Mouse (Mus musculus): Measurements from ENCODE around the gene Ulk4. TPM values are rescaled to one million over a fixed set of nuclear protein-coding genes. Genes with fewer than 3 reads are reported as not detected.

Ulk4 gene
- polyA plus RNA-seq, 1 experiment from 2014 or later = 161 TPM

DNA sequence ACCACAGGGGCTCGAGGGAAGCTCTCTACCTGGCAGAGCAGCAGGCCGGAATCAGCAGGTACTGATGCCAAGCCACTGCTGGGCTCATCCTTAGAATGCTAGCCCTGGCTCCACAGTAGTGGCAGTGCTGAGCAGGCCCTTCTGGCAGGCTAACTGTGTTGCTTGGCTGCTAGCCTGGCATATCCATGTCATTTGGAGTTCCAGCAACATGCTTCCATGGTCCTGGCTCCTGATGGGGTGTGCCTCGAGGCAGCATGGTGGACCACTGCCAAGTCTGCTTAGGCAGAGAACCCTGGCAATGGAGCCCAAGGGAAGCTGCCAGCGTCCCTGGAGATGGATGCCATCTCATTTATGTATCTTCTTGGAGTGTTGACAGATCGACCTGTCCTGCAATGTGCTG lies 169.4 kb downstream of the Ulk4 start:
- H3K4me2 ChIP-seq (replicated peaks; ENCODE audit: low read depth, low read length) = no peak overlapping the region
- 76% methylated on average over 5 of the region's 5 CpGs for WGBS
- no peak overlapping the region for H3K9ac ChIP-seq (ENCODE audit: low read depth, low read length)
- H3K4me1 ChIP-seq (replicated peaks; ENCODE audit: control insufficient read depth, insufficient read depth, low read length) = no peaks in the 10 kb centered on the region
- H3K27me3 ChIP-seq (ENCODE audit: control insufficient read depth, insufficient read depth, low read length) = no peaks in the 10 kb centered on the region
- no peak for DNase-seq (ENCODE audit: low spot score)
- no peak overlapping the region for H3K4me3 ChIP-seq (ENCODE audit: low read depth, low read length)
- no peak overlapping the region for H3K27ac ChIP-seq (ENCODE audit: low read depth, low read length)
- no peaks in the 10 kb centered on the region for H3K36me3 ChIP-seq (ENCODE audit: control insufficient read depth, insufficient read depth, low read length)
- no peaks in the 10 kb centered on the region for H3K9me3 ChIP-seq (ENCODE audit: control insufficient read depth, low read length)
- no peak for ATAC-seq (ENCODE audit: low FRiP score)

DNA sequence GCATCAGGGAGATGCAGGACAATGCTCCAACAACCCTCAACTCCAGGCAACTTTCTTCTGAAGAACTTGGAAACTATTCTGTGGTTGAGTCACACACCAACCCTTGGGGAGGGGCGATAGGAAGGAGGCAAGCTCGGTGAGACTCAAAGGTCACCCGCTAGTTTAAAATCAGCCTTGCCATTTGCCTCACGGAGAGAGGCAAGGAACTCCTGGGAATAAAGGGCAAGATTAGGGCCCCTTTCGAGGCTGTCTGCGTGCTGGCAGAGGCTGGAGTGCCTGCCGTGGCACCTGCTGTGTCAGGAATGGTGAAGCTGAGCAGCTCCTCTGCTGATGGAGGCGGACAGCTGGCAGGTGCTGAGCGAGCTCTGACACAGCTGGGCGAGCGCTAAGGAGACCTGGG lies 169.9 kb downstream of the Ulk4 start:
- Histone ChIP-seq H3K4me2 (replicated peaks; ENCODE audit: low read depth, low read length) (no peak overlapping the region), H3K27me3 (ENCODE audit: control insufficient read depth, insufficient read depth, low read length) (no peaks in the 10 kb centered on the region), H3K9ac (ENCODE audit: low read depth, low read length) (no peak overlapping the region), H3K4me3 (ENCODE audit: low read depth, low read length) (no peak overlapping the region), H3K27ac (ENCODE audit: low read depth, low read length) (no peak overlapping the region), H3K9me3 (ENCODE audit: control insufficient read depth, low read length) (no peaks in the 10 kb centered on the region), H3K4me1 (replicated peaks; ENCODE audit: control insufficient read depth, insufficient read depth, low read length) (no peaks in the 10 kb centered on the region), H3K36me3 (ENCODE audit: control insufficient read depth, insufficient read depth, low read length) (no peaks in the 10 kb centered on the region)
- 20% methylated on average over 11 of the region's 11 CpGs for WGBS
- ATAC-seq (ENCODE audit: low FRiP score) = no peak
- no peak for DNase-seq (ENCODE audit: low spot score)

DNA sequence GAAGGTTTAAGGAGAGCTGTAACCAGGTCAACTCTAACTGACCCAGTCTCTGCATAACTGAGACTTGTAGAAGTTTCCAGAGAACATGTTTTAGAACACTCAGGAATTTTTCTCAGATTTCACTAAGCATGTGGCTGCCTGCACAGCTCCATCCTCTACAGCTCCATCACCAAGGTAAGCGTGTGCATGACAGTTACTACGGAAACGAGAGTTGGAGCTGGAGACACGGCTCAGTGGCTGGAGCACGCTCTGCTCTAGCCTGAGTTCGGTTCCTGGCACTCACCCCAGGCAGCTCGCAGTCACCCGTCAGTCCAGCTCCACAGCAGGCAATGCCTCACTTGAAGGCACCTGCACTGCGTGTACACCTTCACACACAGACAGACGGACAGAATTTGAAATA lies 175.5 kb downstream of the Ulk4 start:
- no peak overlapping the region for H3K4me2 ChIP-seq (replicated peaks; ENCODE audit: low read depth, low read length)
- no peaks in the 10 kb centered on the region for H3K36me3 ChIP-seq (ENCODE audit: control insufficient read depth, insufficient read depth, low read length)
- H3K9me3 ChIP-seq (ENCODE audit: control insufficient read depth, low read length) = no peaks in the 10 kb centered on the region
- H3K9ac ChIP-seq (ENCODE audit: low read depth, low read length) = no peak overlapping the region
- DNase-seq (ENCODE audit: low spot score) = no peak
- no peak overlapping the region for H3K4me3 ChIP-seq (ENCODE audit: low read depth, low read length)
- H3K27ac ChIP-seq (ENCODE audit: low read depth, low read length) = no peak overlapping the region
- H3K27me3 ChIP-seq (ENCODE audit: control insufficient read depth, insufficient read depth, low read length) = no peaks in the 10 kb centered on the region
- no peak for ATAC-seq (ENCODE audit: low FRiP score)
- no peaks in the 10 kb centered on the region for H3K4me1 ChIP-seq (replicated peaks; ENCODE audit: control insufficient read depth, insufficient read depth, low read length)
- 85% methylated on average over 10 of the region's 10 CpGs for WGBS

- H3K9ac ChIP-seq (ENCODE audit: low read depth, low read length) = no peak overlapping the region
- no peaks in the 10 kb centered on the region for H3K4me1 ChIP-seq (replicated peaks; ENCODE audit: control insufficient read depth, insufficient read depth, low read length)
- no peaks in the 10 kb centered on the region for H3K36me3 ChIP-seq (ENCODE audit: control insufficient read depth, insufficient read depth, low read length)
- no peak overlapping the region for H3K4me2 ChIP-seq (replicated peaks; ENCODE audit: low read depth, low read length)
- no peak overlapping the region for H3K27ac ChIP-seq (ENCODE audit: low read depth, low read length)
- DNase-seq (ENCODE audit: low spot score) (no peak), ATAC-seq (ENCODE audit: low FRiP score) (no peak)
- no peaks in the 10 kb centered on the region for H3K27me3 ChIP-seq (ENCODE audit: control insufficient read depth, insufficient read depth, low read length)
- WGBS = 86% methylated on average over 10 of the region's 10 CpGs
- no peaks in the 10 kb centered on the region for H3K9me3 ChIP-seq (ENCODE audit: control insufficient read depth, low read length)
- H3K4me3 ChIP-seq (ENCODE audit: low read depth, low read length) = no peak overlapping the region
Measured at GRCm38 (mm10) chr9:121099453-121099852, 177.5 kb downstream of the Ulk4 start.

DNA sequence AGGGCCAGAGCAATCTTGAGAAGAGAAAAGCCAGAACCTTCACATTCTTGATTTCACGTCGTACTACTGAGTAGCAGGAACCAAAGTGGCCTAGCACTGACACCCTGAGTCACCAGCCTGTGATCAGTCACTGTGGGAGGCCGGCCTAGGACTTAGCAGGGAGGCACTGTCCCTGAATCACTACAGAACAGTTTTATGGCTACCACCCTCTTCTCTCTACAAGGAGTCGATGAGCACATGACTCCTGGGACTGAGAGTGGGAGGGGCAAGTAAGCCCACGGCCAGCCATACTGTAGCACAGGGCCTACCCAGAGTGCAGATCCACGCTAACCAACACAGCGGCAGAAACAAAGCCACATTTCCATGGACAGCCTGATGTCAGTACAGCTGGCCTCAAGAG lies 183.2 kb downstream of the Ulk4 start:
- no peak overlapping the region for H3K4me3 ChIP-seq (ENCODE audit: low read depth, low read length)
- ATAC-seq (ENCODE audit: low FRiP score) = no peak
- 88% methylated on average over 7 of the region's 7 CpGs for WGBS
- H3K4me1 ChIP-seq (replicated peaks; ENCODE audit: control insufficient read depth, insufficient read depth, low read length) = no peaks in the 10 kb centered on the region
- H3K27ac ChIP-seq (ENCODE audit: low read depth, low read length) = no peak overlapping the region
- H3K27me3 ChIP-seq (ENCODE audit: control insufficient read depth, insufficient read depth, low read length) = no peaks in the 10 kb centered on the region
- DNase-seq (ENCODE audit: low spot score) = no peak
- no peak overlapping the region for H3K4me2 ChIP-seq (replicated peaks; ENCODE audit: low read depth, low read length)
- H3K36me3 ChIP-seq (ENCODE audit: control insufficient read depth, insufficient read depth, low read length) = no peaks in the 10 kb centered on the region
- H3K9me3 ChIP-seq (ENCODE audit: control insufficient read depth, low read length) = no peaks in the 10 kb centered on the region
- no peak overlapping the region for H3K9ac ChIP-seq (ENCODE audit: low read depth, low read length)

- Histone ChIP-seq H3K4me3 (ENCODE audit: low read depth, low read length) (no peak overlapping the region), H3K9ac (ENCODE audit: low read depth, low read length) (no peak overlapping the region), H3K27ac (ENCODE audit: low read depth, low read length) (no peak overlapping the region), H3K9me3 (ENCODE audit: control insufficient read depth, low read length) (no peaks in the 10 kb centered on the region), H3K27me3 (ENCODE audit: control insufficient read depth, insufficient read depth, low read length) (no peaks in the 10 kb centered on the region), H3K36me3 (ENCODE audit: control insufficient read depth, insufficient read depth, low read length) (no peaks in the 10 kb centered on the region), H3K4me2 (replicated peaks; ENCODE audit: low read depth, low read length) (no peak overlapping the region), H3K4me1 (replicated peaks; ENCODE audit: control insufficient read depth, insufficient read depth, low read length) (no peaks in the 10 kb centered on the region)
- WGBS = 92% methylated on average over 5 of the region's 5 CpGs
- ATAC-seq (ENCODE audit: low FRiP score) = no peak
- DNase-seq (ENCODE audit: low spot score) = no peak
Measured at GRCm38 (mm10) chr9:121092568-121092967, 184.4 kb downstream of the Ulk4 start.

DNA sequence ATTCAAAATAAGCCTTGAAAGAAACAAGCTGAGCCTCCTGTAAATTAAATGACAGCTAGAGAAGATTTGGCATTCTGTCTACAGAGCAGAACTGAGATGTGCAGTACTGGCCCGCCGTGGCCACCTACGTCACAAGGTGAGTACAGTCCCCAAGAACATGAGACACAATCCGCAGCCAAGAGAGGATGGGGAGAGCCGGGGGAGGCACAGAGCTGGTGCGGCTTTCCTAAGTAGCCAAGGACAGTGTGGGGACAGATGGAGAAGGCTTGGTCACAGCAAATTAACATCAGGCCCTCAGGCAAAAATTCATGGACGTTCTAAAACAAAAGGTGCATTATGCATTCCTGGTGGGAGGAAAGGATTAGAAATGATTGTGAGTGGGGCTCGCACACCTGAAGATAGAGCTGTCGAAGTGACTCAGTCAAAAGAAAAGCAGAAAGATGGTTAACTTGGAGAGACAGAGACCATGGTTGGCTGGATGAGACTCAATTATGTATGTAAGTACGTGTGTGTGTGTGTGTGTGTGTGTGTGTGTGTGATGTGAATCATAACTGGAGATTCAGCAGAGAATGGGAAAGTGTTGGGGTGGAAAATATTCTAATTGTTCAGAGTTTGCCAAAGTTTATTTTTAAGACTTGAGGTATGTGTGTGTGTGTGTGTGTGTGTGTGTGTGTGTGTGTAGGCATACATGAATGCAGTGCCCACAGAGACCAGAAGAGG lies 185.8 kb downstream of the Ulk4 start:
- DNase-seq (ENCODE audit: low spot score) (no peak), ATAC-seq (ENCODE audit: low FRiP score) (no peak)
- 77% methylated on average over 10 of the region's 10 CpGs for WGBS
- no peaks in the 10 kb centered on the region for H3K4me1 ChIP-seq (replicated peaks; ENCODE audit: control insufficient read depth, insufficient read depth, low read length)
- no peaks in the 10 kb centered on the region for H3K9me3 ChIP-seq (ENCODE audit: control insufficient read depth, low read length)
- H3K27me3 ChIP-seq (ENCODE audit: control insufficient read depth, insufficient read depth, low read length) = no peaks in the 10 kb centered on the region
- H3K36me3 ChIP-seq (ENCODE audit: control insufficient read depth, insufficient read depth, low read length) = no peaks in the 10 kb centered on the region
- H3K4me2 ChIP-seq (replicated peaks; ENCODE audit: low read depth, low read length) = no peak overlapping the region
- no peak overlapping the region for H3K4me3 ChIP-seq (ENCODE audit: low read depth, low read length)
- no peak overlapping the region for H3K9ac ChIP-seq (ENCODE audit: low read depth, low read length)
- no peak overlapping the region for H3K27ac ChIP-seq (ENCODE audit: low read depth, low read length)

DNA sequence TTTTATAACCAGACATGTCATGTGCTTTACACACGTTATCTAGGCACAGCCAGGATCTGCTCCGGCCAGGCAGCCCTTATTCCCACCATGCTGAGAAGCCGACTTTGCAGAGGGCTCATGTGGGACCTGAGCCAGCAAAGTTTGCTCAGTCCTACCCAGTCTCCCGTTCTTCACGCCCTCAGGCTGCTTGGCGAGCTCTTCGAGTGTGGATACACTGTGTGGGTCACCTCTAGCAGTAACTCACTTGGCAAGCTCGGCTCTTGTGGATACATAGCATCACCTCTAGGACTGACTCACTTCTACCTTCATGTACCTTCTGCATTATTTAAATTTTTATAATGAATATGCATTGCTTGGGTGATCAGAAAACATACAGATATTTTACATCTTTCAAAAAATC lies 189.3 kb downstream of the Ulk4 start:
- no peak for DNase-seq (ENCODE audit: low spot score)
- Histone ChIP-seq H3K4me1 (replicated peaks; ENCODE audit: control insufficient read depth, insufficient read depth, low read length) (peaks cover 2% of the 10 kb centered on the region; the same call in 1 of the 2 replicates), H3K9ac (ENCODE audit: low read depth, low read length) (no peak overlapping the region), H3K4me2 (replicated peaks; ENCODE audit: low read depth, low read length) (no peak overlapping the region), H3K9me3 (ENCODE audit: control insufficient read depth, low read length) (no peaks in the 10 kb centered on the region), H3K27ac (ENCODE audit: low read depth, low read length) (no peak overlapping the region), H3K27me3 (ENCODE audit: control insufficient read depth, insufficient read depth, low read length) (no peaks in the 10 kb centered on the region), H3K4me3 (ENCODE audit: low read depth, low read length) (no peak overlapping the region), H3K36me3 (ENCODE audit: control insufficient read depth, insufficient read depth, low read length) (no peaks in the 10 kb centered on the region)
- WGBS = 82% methylated on average over 8 of the region's 8 CpGs
- no peak for ATAC-seq (ENCODE audit: low FRiP score)

- DNase-seq (ENCODE audit: low spot score) = no peak
Measured at GRCm38 (mm10) chr9:121084191-121084590, 192.8 kb downstream of the Ulk4 start.

More at GRCm38 (mm10) chr9:121084191-121084590, 192.8 kb downstream of the Ulk4 start:
- H3K27ac ChIP-seq (ENCODE audit: low read depth, low read length) = no peak overlapping the region
- no peaks in the 10 kb centered on the region for H3K36me3 ChIP-seq (ENCODE audit: control insufficient read depth, insufficient read depth, low read length)
- 68% methylated on average over 4 of the region's 4 CpGs for WGBS
- no peak overlapping the region for H3K4me3 ChIP-seq (ENCODE audit: low read depth, low read length)
- no peak overlapping the region for H3K9ac ChIP-seq (ENCODE audit: low read depth, low read length)
- no peaks in the 10 kb centered on the region for H3K9me3 ChIP-seq (ENCODE audit: control insufficient read depth, low read length)
- no peak overlapping the region for H3K4me2 ChIP-seq (replicated peaks; ENCODE audit: low read depth, low read length)
- no peak for ATAC-seq (ENCODE audit: low FRiP score)
- H3K27me3 ChIP-seq (ENCODE audit: control insufficient read depth, insufficient read depth, low read length) = no peaks in the 10 kb centered on the region
- H3K4me1 ChIP-seq (replicated peaks; ENCODE audit: control insufficient read depth, insufficient read depth, low read length) = peaks cover 2% of the 10 kb centered on the region; the same call in 1 of the 2 replicates
